Mouse (Mus musculus) heart, embryonic 11.5 days (tissue): ENCODE measurements around the gene Pla2g16. TPM values are rescaled to one million over a fixed set of nuclear protein-coding genes. Genes with fewer than 3 reads are reported as not detected.

Experiments used
- ATAC-seq: fragments of 200-750 bp; cut with Nextera tagmentation; replicated peaks from 2 replicates; pipeline ENCODE4 v1.8.0; 2017; ENCODE audit warnings: moderate library complexity; ENCODE audit not compliant: insufficient number of reproducible peaks, low FRiP score, low TSS enrichment
- H3K27ac ChIP-seq: fragments of 300-500 bp; sonication (generic); 2 replicates; pipeline ENCODE4 v1.5.1; 2014; ENCODE audit warnings: mild to moderate bottlenecking, low read depth, low read length
- H3K27me3 ChIP-seq: fragments of 300-500 bp; sonication (generic); 2 replicates; pipeline ENCODE4 v1.6.1; 2014; ENCODE audit warnings: mild to moderate bottlenecking, low read length, mixed read lengths; ENCODE audit not compliant: control insufficient read depth, insufficient read depth
- H3K36me3 ChIP-seq: fragments of 300-500 bp; sonication (generic); 2 replicates; pipeline ENCODE4 v1.6.1; 2014; ENCODE audit warnings: mild to moderate bottlenecking, low read length, moderate library complexity, mixed read lengths; ENCODE audit not compliant: control insufficient read depth, insufficient read depth
- H3K4me1 ChIP-seq: fragments of 300-500 bp; sonication (generic); 2 replicates; pipeline ENCODE4 v1.6.1; 2014; ENCODE audit warnings: low read length; ENCODE audit not compliant: control insufficient read depth, insufficient read depth
- H3K4me2 ChIP-seq: fragments of 300-500 bp; sonication (generic); 2 replicates; pipeline ENCODE4 v1.6.1; 2014; ENCODE audit warnings: mild to moderate bottlenecking, moderate library complexity
- H3K4me3 ChIP-seq: fragments of 300-500 bp; sonication (generic); 2 replicates; pipeline ENCODE4 v1.5.1; 2014; ENCODE audit warnings: low read depth, low read length
- H3K9ac ChIP-seq: fragments of 300-500 bp; sonication (generic); 2 replicates; pipeline ENCODE4 v1.6.1; 2014; ENCODE audit warnings: mild to moderate bottlenecking, low read depth, low read length, moderate library complexity
- H3K9me3 ChIP-seq: fragments of 300-500 bp; sonication (generic); replicated peaks from 2 replicates; pipeline ENCODE4 v1.6.1; 2016; ENCODE audit warnings: low read length; ENCODE audit not compliant: control insufficient read depth
- WGBS: fragments of 180-500 bp; shearing (Covaris S2); extraction: QIAGEN DNeasy Blood & Tissue Kit; methylation state at CpG from one replicate; pipeline ENCODE4 v1.1.7; 2014; ENCODE audit not compliant: insufficient replicate concordance; 5-methylcytosine and 5-hydroxymethylcytosine counted together
- polyA plus RNA-seq: library from polyadenylated mRNA; unstranded; fragments of >200 nt; fragmentation: Nextera tagmentation; extraction: Ambion mirVana; gene quantifications from 2 replicates; pipeline ENCODE4 v1.2.1, GENCODE M21; 2014

Gene Pla2g16
- polyA plus RNA-seq, 1 experiment from 2014 or later, result 42.5 TPM

GRCm38 (mm10) chr19:7633786-7634185, 76.5 kb downstream of the Pla2g16 start:
- H3K4me1 ChIP-seq, result no peaks in the 10 kb centered on the region
- no peak overlapping the region for H3K4me2 ChIP-seq
- H3K4me3 ChIP-seq, result no peak overlapping the region
- no peak overlapping the region for H3K27ac ChIP-seq
- no peaks in the 10 kb centered on the region for H3K9me3 ChIP-seq
- 67% methylated on average over 1 of the region's 1 CpGs for WGBS
- no peaks in the 10 kb centered on the region for H3K36me3 ChIP-seq
- no peak for ATAC-seq
- H3K27me3 ChIP-seq, result no peaks in the 10 kb centered on the region
- H3K9ac ChIP-seq, result no peak overlapping the region

Other genes starting within 250 kb of the Pla2g16 start
- 34.5 and 35.0 TPM in 2 replicates for gene Mark2, start 215.6 kb upstream of the Pla2g16 start, polyA plus RNA-seq
- gene Spindoc, start 174.5 kb upstream of the Pla2g16 start, polyA plus RNA-seq, result 11.9 and 26.6 TPM in 2 replicates
- 4.6 and 4.7 TPM in 2 replicates for gene 2700081O15Rik, start 139.8 kb upstream of the Pla2g16 start, polyA plus RNA-seq
- 101 and 117 TPM in 2 replicates for gene Rtn3, start 74.2 kb upstream of the Pla2g16 start, polyA plus RNA-seq
- gene Atl3, start 63.4 kb upstream of the Pla2g16 start, polyA plus RNA-seq, result 8.9 and 9.5 TPM in 2 replicates
- gene Lgals12, start 49.7 kb downstream of the Pla2g16 start, polyA plus RNA-seq, result not detected in 2 replicates
- not detected in 2 replicates for gene Hrasls5, start 55.1 kb downstream of the Pla2g16 start, polyA plus RNA-seq
- gene Slc22a19, start 153.9 kb downstream of the Pla2g16 start, polyA plus RNA-seq, result not detected in 2 replicates
- not detected in 2 replicates for gene Slc22a26, start 245.2 kb downstream of the Pla2g16 start, polyA plus RNA-seq